Mouse (Mus musculus): ENCODE data around the gene Pfn1.

GRCm38 (mm10) chr11:70667271-70668150 lies 13.1 kb upstream of the Pfn1 start:
- TF ChIP-seq CTCF (IDR thresholded peaks at IDR 0.05; ENCODE audit: low read depth, low read length) (no peak), POLR2A (IDR thresholded peaks at IDR 0.05; ENCODE audit: insufficient read depth, low read length) (no peak), EP300 (IDR thresholded peaks at IDR 0.05; ENCODE audit: insufficient read depth, low read depth, low read length) (no peak)

Data from ES-Bruce4 (cell line).